Mouse (Mus musculus) liver, embryonic 13.5 days (tissue): ENCODE measurements around the gene Arhgap44. TPM values are rescaled to one million over a fixed set of nuclear protein-coding genes. Genes with fewer than 3 reads are reported as not detected.

ENCODE experiments used
- ATAC-seq: fragments of 200-750 bp; cut with Nextera tagmentation; 2 replicates; pipeline ENCODE4 v1.8.0; 2017; ENCODE audit warnings: low read depth, mild to moderate bottlenecking, moderate number of reproducible peaks, moderate library complexity
- DNase-seq: peaks from one replicate; pipeline ENCODE4 v3.0.0; 2022
- H3K27ac ChIP-seq: fragments of 300-500 bp; sonication (generic); 2 replicates; pipeline ENCODE4 v1.5.1; 2015; ENCODE audit warnings: moderate library complexity, mild to moderate bottlenecking, inconsistent platforms
- H3K27me3 ChIP-seq: fragments of 300-500 bp; sonication (generic); 2 replicates; pipeline ENCODE4 v1.6.1; 2015; ENCODE audit warnings: mild to moderate bottlenecking, inconsistent platforms
- H3K36me3 ChIP-seq: fragments of 300-500 bp; sonication (generic); 2 replicates; pipeline ENCODE4 v1.6.1; 2015; ENCODE audit warnings: mild to moderate bottlenecking, inconsistent platforms
- H3K4me1 ChIP-seq: fragments of 300-500 bp; sonication (generic); replicated peaks from 2 replicates; pipeline ENCODE4 v1.6.1; 2015; ENCODE audit warnings: inconsistent platforms
- H3K4me2 ChIP-seq: fragments of 300-500 bp; sonication (generic); 2 replicates; pipeline ENCODE4 v1.6.1; 2015; ENCODE audit warnings: inconsistent platforms, mild to moderate bottlenecking, moderate library complexity
- H3K4me3 ChIP-seq: fragments of 300-500 bp; sonication (generic); replicated peaks from 2 replicates; pipeline ENCODE4 v1.5.1; 2015; ENCODE audit warnings: mild to moderate bottlenecking, inconsistent platforms
- H3K9ac ChIP-seq: fragments of 300-500 bp; sonication (generic); 2 replicates; pipeline ENCODE4 v1.6.1; 2015; ENCODE audit warnings: mild to moderate bottlenecking, inconsistent platforms
- H3K9me3 ChIP-seq: fragments of 300-500 bp; sonication (generic); replicated peaks from 2 replicates; pipeline ENCODE4 v1.6.1; 2016; ENCODE audit warnings: inconsistent platforms
- WGBS: fragments of 180-500 bp; shearing (Covaris S2); methylation state at CpG from one replicate; pipeline ENCODE4 v1.1.7; 2015; ENCODE audit not compliant: insufficient replicate concordance; 5-methylcytosine and 5-hydroxymethylcytosine counted together
- polyA plus RNA-seq: library from polyadenylated mRNA; unstranded; fragments of >200 nt; fragmentation: Nextera tagmentation; extraction: Ambion mirVana; gene quantifications from 2 replicates; pipeline ENCODE4 v1.2.1, GENCODE M21; 2015

Gene Arhgap44
- polyA plus RNA-seq, 1 experiment from 2014 or later = 0.66 TPM

- Histone ChIP-seq H3K36me3 (no peaks in the 10 kb centered on the region), H3K9me3 (no peaks in the 10 kb centered on the region), H3K4me3 (no peak overlapping the region), H3K9ac (no peak overlapping the region), H3K4me2 (no peak overlapping the region), H3K4me1 (no peaks in the 10 kb centered on the region; the same call in 1 of the 2 replicates), H3K27ac (no peak overlapping the region), H3K27me3 (no peaks in the 10 kb centered on the region)
- DNase-seq (no peak), ATAC-seq (no peak)
- 58% methylated on average over 4 of the region's 4 CpGs for WGBS
Measured at GRCm38 (mm10) chr11:65107151-65107550, 55.6 kb downstream of the Arhgap44 start.

GRCm38 (mm10) chr11:65104076-65104475 lies 58.7 kb downstream of the Arhgap44 start:
- Histone ChIP-seq H3K27ac (no peak overlapping the region), H3K9me3 (no peaks in the 10 kb centered on the region), H3K36me3 (no peaks in the 10 kb centered on the region), H3K4me3 (no peak overlapping the region), H3K4me2 (no peak overlapping the region), H3K27me3 (no peaks in the 10 kb centered on the region), H3K4me1 (no peaks in the 10 kb centered on the region; the same call in 1 of the 2 replicates), H3K9ac (no peak overlapping the region)
- ATAC-seq (no peak), DNase-seq (no peak)
- 72% methylated on average over 3 of the region's 3 CpGs for WGBS

- Histone ChIP-seq H3K36me3 (no peaks in the 10 kb centered on the region), H3K4me1 (no peaks in the 10 kb centered on the region), H3K4me3 (no peak overlapping the region), H3K9me3 (no peaks in the 10 kb centered on the region), H3K27ac (no peak overlapping the region), H3K9ac (no peak overlapping the region), H3K27me3 (no peaks in the 10 kb centered on the region), H3K4me2 (no peak overlapping the region)
- 56% methylated on average over 11 of the region's 11 CpGs for WGBS
- ATAC-seq = no peak
- DNase-seq = no peak
Measured at GRCm38 (mm10) chr11:65101206-65101605, 61.6 kb downstream of the Arhgap44 start.

GRCm38 (mm10) chr11:65100031-65100430 lies 62.7 kb downstream of the Arhgap44 start:
- Histone ChIP-seq H3K27me3 (no peaks in the 10 kb centered on the region), H3K27ac (no peak overlapping the region), H3K4me2 (no peak overlapping the region), H3K9ac (no peak overlapping the region), H3K36me3 (no peaks in the 10 kb centered on the region), H3K4me3 (no peak overlapping the region), H3K4me1 (no peaks in the 10 kb centered on the region), H3K9me3 (no peaks in the 10 kb centered on the region)
- ATAC-seq (no peak), DNase-seq (no peak)
- 67% methylated on average over 8 of the region's 8 CpGs for WGBS

- Histone ChIP-seq H3K27ac (no peak overlapping the region), H3K4me1 (no peaks in the 10 kb centered on the region), H3K36me3 (no peaks in the 10 kb centered on the region), H3K9me3 (no peaks in the 10 kb centered on the region), H3K27me3 (no peaks in the 10 kb centered on the region), H3K4me3 (no peak overlapping the region), H3K9ac (no peak overlapping the region), H3K4me2 (no peak overlapping the region)
- no peak for DNase-seq
- WGBS = 62% methylated on average over 4 of the region's 4 CpGs
- no peak for ATAC-seq
Measured at GRCm38 (mm10) chr11:65097526-65098070, 65.2 kb downstream of the Arhgap44 start.

- no peaks in the 10 kb centered on the region for H3K4me1 ChIP-seq
- H3K27ac ChIP-seq = no peak overlapping the region
- no peaks in the 10 kb centered on the region for H3K36me3 ChIP-seq
- H3K9me3 ChIP-seq = no peaks in the 10 kb centered on the region
- DNase-seq = no peak
- no peak overlapping the region for H3K4me2 ChIP-seq
- 79% methylated on average over 5 of the region's 5 CpGs for WGBS
- H3K4me3 ChIP-seq = no peak overlapping the region
- no peak for ATAC-seq
- H3K27me3 ChIP-seq = no peaks in the 10 kb centered on the region
- no peak overlapping the region for H3K9ac ChIP-seq
Measured at GRCm38 (mm10) chr11:65096866-65097265, 65.9 kb downstream of the Arhgap44 start.

- Histone ChIP-seq H3K9ac (no peak overlapping the region), H3K27ac (no peak overlapping the region), H3K4me2 (no peak overlapping the region), H3K27me3 (no peaks in the 10 kb centered on the region), H3K4me1 (0 out of 2 replicates have a peak, but pooled peaks cover 3% of the 10 kb centered on the region), H3K36me3 (no peaks in the 10 kb centered on the region), H3K4me3 (no peak overlapping the region), H3K9me3 (no peaks in the 10 kb centered on the region)
- WGBS = 60% methylated on average over 8 of the region's 8 CpGs
- DNase-seq = no peak
- ATAC-seq = no peak
Measured at GRCm38 (mm10) chr11:65092851-65093250, 69.9 kb downstream of the Arhgap44 start.

GRCm38 (mm10) chr11:65090386-65090785 lies 72.4 kb downstream of the Arhgap44 start:
- no peak overlapping the region for H3K9ac ChIP-seq
- no peak for DNase-seq
- WGBS = 68% methylated on average over 6 of the region's 6 CpGs
- H3K4me3 ChIP-seq = no peak overlapping the region
- no peak overlapping the region for H3K4me2 ChIP-seq
- no peak for ATAC-seq
- H3K36me3 ChIP-seq = no peaks in the 10 kb centered on the region
- no peaks in the 10 kb centered on the region for H3K27me3 ChIP-seq
- no peaks in the 10 kb centered on the region for H3K9me3 ChIP-seq
- H3K27ac ChIP-seq = no peak overlapping the region
- 0 out of 2 replicates have a peak, but pooled peaks cover 3% of the 10 kb centered on the region for H3K4me1 ChIP-seq

- Histone ChIP-seq H3K4me2 (no peak overlapping the region), H3K4me3 (no peak overlapping the region), H3K9ac (no peak overlapping the region), H3K27ac (no peak overlapping the region), H3K27me3 (no peaks in the 10 kb centered on the region), H3K9me3 (no peaks in the 10 kb centered on the region), H3K36me3 (no peaks in the 10 kb centered on the region), H3K4me1 (0 out of 2 replicates have a peak, but pooled peaks cover 3% of the 10 kb centered on the region)
- DNase-seq = no peak
- no peak for ATAC-seq
- WGBS = 45% methylated on average over 3 of the region's 3 CpGs
Measured at GRCm38 (mm10) chr11:65089982-65090381, 72.8 kb downstream of the Arhgap44 start.

- H3K4me1 ChIP-seq = 0 out of 2 replicates have a peak, but pooled peaks cover 3% of the 10 kb centered on the region
- no peak overlapping the region for H3K4me3 ChIP-seq
- H3K9ac ChIP-seq = no peak overlapping the region
- no peaks in the 10 kb centered on the region for H3K27me3 ChIP-seq
- WGBS = 68% methylated on average over 6 of the region's 6 CpGs
- no peak overlapping the region for H3K4me2 ChIP-seq
- no peaks in the 10 kb centered on the region for H3K9me3 ChIP-seq
- no peak overlapping the region for H3K27ac ChIP-seq
- ATAC-seq (no peak), DNase-seq (no peak)
- no peaks in the 10 kb centered on the region for H3K36me3 ChIP-seq
Measured at GRCm38 (mm10) chr11:65089282-65089681, 73.5 kb downstream of the Arhgap44 start.

- no peak overlapping the region for H3K9ac ChIP-seq
- no peaks in the 10 kb centered on the region for H3K27me3 ChIP-seq
- H3K4me2 ChIP-seq = no peak overlapping the region
- no peak overlapping the region for H3K4me3 ChIP-seq
- no peaks in the 10 kb centered on the region for H3K36me3 ChIP-seq
- peak; percentile 36; the same call in 1 of the 2 replicates for ATAC-seq
- H3K27ac ChIP-seq = no peak overlapping the region
- no peaks in the 10 kb centered on the region for H3K9me3 ChIP-seq
- DNase-seq = peak; percentile 12
- 0 out of 2 replicates have a peak, but pooled peaks cover 3% of the 10 kb centered on the region for H3K4me1 ChIP-seq
- WGBS = 26% methylated on average over 5 of the region's 5 CpGs
Measured at GRCm38 (mm10) chr11:65088451-65089222, 74.1 kb downstream of the Arhgap44 start.

- Histone ChIP-seq H3K27ac (no peak overlapping the region), H3K4me1 (no peaks in the 10 kb centered on the region), H3K36me3 (no peaks in the 10 kb centered on the region), H3K9ac (no peak overlapping the region), H3K4me3 (no peak overlapping the region), H3K4me2 (no peak overlapping the region), H3K27me3 (no peaks in the 10 kb centered on the region), H3K9me3 (no peaks in the 10 kb centered on the region)
- DNase-seq = no peak
- WGBS = 84% methylated on average over 8 of the region's 8 CpGs
- ATAC-seq = no peak
Measured at GRCm38 (mm10) chr11:65080761-65081160, 82.0 kb downstream of the Arhgap44 start.
